Mouse (Mus musculus): ENCODE results near the gene Ulk1.

DNA sequence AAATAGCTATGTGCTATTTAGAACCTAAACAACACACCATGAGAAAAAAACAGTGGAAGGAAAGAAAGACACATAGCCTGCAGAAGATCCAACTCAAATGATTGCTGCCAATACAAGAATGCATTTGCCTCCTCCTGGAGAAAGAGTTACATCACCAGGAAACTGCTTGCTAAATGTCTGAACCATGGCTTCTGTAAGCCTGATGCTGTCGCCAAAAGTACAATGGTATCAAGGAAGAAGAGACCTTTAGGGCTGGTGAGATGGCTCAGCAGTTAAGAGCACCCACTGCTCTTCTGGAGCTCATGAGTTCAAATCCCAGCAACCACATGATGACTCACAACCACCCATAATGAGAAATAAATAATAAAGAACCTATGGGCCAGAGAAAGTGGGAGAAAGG lies 64.9 kb downstream of the Ulk1 start:
- TF ChIP-seq CTCF (IDR thresholded peaks at IDR 0.05; ENCODE audit: low read depth) (no peak), EP300 (optimal IDR thresholded peaks at IDR 0.05) (no peak)

Data from stomach, postnatal 0 days (tissue).